Mouse (Mus musculus): Measurements from ENCODE around the gene Alox5. TPM values are rescaled to one million over a fixed set of nuclear protein-coding genes. Genes with fewer than 3 reads are reported as not detected.

Alox5 gene
- polyA plus RNA-seq, 1 experiment from 2014 or later: 2.4 TPM

DNA sequence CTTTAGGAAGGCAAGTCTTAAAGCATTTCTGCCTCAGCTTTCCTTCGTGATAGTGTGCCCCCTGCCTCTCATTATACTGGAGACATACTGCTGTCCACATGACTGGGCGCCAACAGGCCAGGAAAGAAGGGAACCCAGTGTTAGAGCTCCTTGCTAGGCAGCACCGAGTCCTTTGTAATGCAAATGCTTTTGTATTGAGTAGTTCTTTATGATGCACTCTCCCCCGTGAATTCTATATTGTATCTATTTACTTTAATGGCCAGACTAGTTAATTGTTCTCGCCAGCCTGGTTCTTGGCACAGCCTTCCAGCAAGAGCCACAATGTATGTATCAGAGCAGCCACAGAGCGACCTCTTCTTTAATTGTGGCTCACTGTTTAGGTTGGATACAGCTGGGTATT, 63.4 kb downstream of the Alox5 start:
- Histone ChIP-seq H3K9ac (ENCODE audit: low read length) (no peak overlapping the region), H3K4me3 (ENCODE audit: control insufficient read depth in 1 of 2, insufficient read depth in 1 of 2, low read depth in 1 of 2, low read length in 2 of 2) (no peak overlapping the region), H3K36me3 (ENCODE audit: control insufficient read depth, insufficient read depth, low read length) (peaks cover 7% of the 10 kb centered on the region; the same call in 1 of the 2 replicates), H3K27ac (replicated peaks in 1 of 2; ENCODE audit: control insufficient read depth in 1 of 2, insufficient read depth in 1 of 2, low read depth in 2 of 2, low read length in 2 of 2) (no peak overlapping the region), H3K4me2 (ENCODE audit: low read length) (no peak overlapping the region), H3K27me3 (ENCODE audit: control insufficient read depth, insufficient read depth, low read length) (no peaks in the 10 kb centered on the region), H3K4me1 (ENCODE audit: control insufficient read depth in 2 of 2, insufficient read depth in 2 of 2, low read length in 2 of 2) (no peaks in the 10 kb centered on the region), H3K9me3 (ENCODE audit: control insufficient read depth, low read length) (no peaks in the 10 kb centered on the region)
- WGBS: 79% methylated on average over 6 of the region's 6 CpGs
- no peak for ATAC-seq (ENCODE audit: insufficient number of reproducible peaks, insufficient read depth, low FRiP score, low read depth)

DNA sequence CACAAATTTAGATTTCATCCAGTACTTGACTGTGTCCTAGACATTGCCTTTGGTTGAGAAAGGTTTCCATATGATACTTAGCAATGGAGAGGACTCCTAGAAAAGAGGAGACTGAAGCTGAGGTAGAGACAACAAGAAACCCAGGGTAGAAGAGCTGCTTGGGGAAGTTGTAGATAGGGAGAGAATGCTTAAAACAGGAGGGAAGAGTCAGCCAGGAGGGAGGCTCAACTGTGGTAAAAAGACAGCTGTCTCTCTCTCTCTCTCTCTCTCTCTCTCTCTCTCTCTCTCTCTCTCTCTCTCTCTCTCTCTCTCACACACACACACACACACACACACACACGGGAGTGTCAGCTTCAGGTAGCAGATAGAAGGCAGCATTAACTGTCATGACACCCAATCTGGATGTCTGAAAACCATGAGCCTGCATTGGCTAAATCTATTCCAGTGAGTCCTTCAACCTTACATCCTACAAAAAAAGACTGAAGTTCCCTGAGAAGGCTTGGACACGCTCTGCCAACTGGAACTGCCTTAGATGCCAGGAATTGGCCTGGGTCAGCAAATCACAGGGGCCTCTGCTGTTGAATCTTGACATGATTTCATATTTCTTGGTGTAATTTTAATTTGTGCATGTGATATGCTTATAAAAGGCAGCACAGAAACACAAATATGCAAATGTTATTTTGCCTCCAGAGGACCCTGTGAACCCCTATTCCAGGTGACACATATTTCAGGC, 65.9 kb downstream of the Alox5 start:
- H3K36me3 ChIP-seq (ENCODE audit: control insufficient read depth, insufficient read depth, low read length): no peaks in the 10 kb centered on the region
- H3K9me3 ChIP-seq (ENCODE audit: control insufficient read depth, low read length): no peaks in the 10 kb centered on the region
- no peaks in the 10 kb centered on the region for H3K4me1 ChIP-seq (ENCODE audit: control insufficient read depth in 2 of 2, insufficient read depth in 2 of 2, low read length in 2 of 2)
- ATAC-seq (ENCODE audit: insufficient number of reproducible peaks, insufficient read depth, low FRiP score, low read depth): no peak
- H3K27me3 ChIP-seq (ENCODE audit: control insufficient read depth, insufficient read depth, low read length): no peaks in the 10 kb centered on the region
- 70% methylated on average over 2 of the region's 2 CpGs for WGBS
- no peak overlapping the region for H3K27ac ChIP-seq (replicated peaks in 1 of 2; ENCODE audit: control insufficient read depth in 1 of 2, insufficient read depth in 1 of 2, low read depth in 2 of 2, low read length in 2 of 2)
- no peak overlapping the region for H3K4me3 ChIP-seq (ENCODE audit: control insufficient read depth in 1 of 2, insufficient read depth in 1 of 2, low read depth in 1 of 2, low read length in 2 of 2)
- no peak overlapping the region for H3K4me2 ChIP-seq (ENCODE audit: low read length)
- no peak overlapping the region for H3K9ac ChIP-seq (ENCODE audit: low read length)

DNA sequence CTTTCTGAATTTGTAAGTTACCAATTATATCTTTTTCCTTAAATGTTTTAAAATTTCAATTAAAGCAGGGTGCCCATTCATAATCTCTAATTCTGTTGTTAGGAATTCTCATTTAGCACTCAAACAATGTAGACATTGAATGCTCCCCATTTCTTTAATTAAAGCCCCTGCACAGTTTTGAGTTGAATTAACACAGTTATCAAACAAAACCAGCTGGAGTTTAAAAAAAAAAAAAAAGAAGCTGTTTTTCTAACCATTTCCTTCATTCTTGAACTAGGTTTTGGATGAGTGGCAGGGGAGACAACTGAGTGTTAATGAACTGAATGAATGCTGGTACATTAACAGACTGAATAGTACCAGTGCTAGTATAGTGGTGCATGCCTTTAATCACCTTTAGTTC, 71.5 kb downstream of the Alox5 start:
- no peak for ATAC-seq (ENCODE audit: insufficient number of reproducible peaks, insufficient read depth, low FRiP score, low read depth)
- H3K27me3 ChIP-seq (ENCODE audit: control insufficient read depth, insufficient read depth, low read length): no peaks in the 10 kb centered on the region
- H3K4me1 ChIP-seq (ENCODE audit: control insufficient read depth in 2 of 2, insufficient read depth in 2 of 2, low read length in 2 of 2): peaks cover 0 to 11% of the 10 kb centered on the region in 2 experiments; a peak in 3 of 4 replicates
- no peaks in the 10 kb centered on the region for H3K36me3 ChIP-seq (ENCODE audit: control insufficient read depth, insufficient read depth, low read length)
- H3K4me2 ChIP-seq (ENCODE audit: low read length): no peak overlapping the region
- no peak overlapping the region for H3K9ac ChIP-seq (ENCODE audit: low read length)
- H3K9me3 ChIP-seq (ENCODE audit: control insufficient read depth, low read length): no peaks in the 10 kb centered on the region
- H3K27ac ChIP-seq (replicated peaks in 1 of 2; ENCODE audit: control insufficient read depth in 1 of 2, insufficient read depth in 1 of 2, low read depth in 2 of 2, low read length in 2 of 2): no peak overlapping the region
- no peak overlapping the region for H3K4me3 ChIP-seq (ENCODE audit: control insufficient read depth in 1 of 2, insufficient read depth in 1 of 2, low read depth in 1 of 2, low read length in 2 of 2)

DNA sequence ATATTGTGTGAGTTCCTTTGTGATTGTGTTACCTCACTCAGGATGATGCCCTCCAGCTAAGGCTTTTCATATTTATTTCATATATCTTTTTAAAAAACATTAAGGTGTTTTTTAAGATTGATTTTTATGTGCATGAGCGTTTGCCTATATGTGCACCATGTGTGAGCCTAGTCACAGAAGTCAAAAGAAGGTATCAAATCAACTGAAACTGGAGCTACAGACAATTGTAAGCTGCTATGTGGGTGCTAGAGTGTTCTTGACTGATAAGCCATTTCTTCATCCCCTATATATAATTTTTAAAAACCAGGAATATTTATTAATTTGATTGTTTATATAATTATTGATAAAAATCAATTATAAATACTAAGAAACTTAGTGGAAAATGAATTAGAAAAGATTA, 72.9 kb downstream of the Alox5 start:
- no peak overlapping the region for H3K4me2 ChIP-seq (ENCODE audit: low read length)
- no peaks in the 10 kb centered on the region for H3K36me3 ChIP-seq (ENCODE audit: control insufficient read depth, insufficient read depth, low read length)
- no peak for ATAC-seq (ENCODE audit: insufficient number of reproducible peaks, insufficient read depth, low FRiP score, low read depth)
- no peak overlapping the region for H3K9ac ChIP-seq (ENCODE audit: low read length)
- H3K4me3 ChIP-seq (ENCODE audit: control insufficient read depth in 1 of 2, insufficient read depth in 1 of 2, low read depth in 1 of 2, low read length in 2 of 2): no peak overlapping the region
- WGBS: 88% methylated on average over 1 of the region's 1 CpGs
- no peaks in the 10 kb centered on the region for H3K9me3 ChIP-seq (ENCODE audit: control insufficient read depth, low read length)
- no peak overlapping the region for H3K27ac ChIP-seq (replicated peaks in 1 of 2; ENCODE audit: control insufficient read depth in 1 of 2, insufficient read depth in 1 of 2, low read depth in 2 of 2, low read length in 2 of 2)
- H3K4me1 ChIP-seq (ENCODE audit: control insufficient read depth in 2 of 2, insufficient read depth in 2 of 2, low read length in 2 of 2): peaks cover 2 to 15% of the 10 kb centered on the region in 2 experiments
- H3K27me3 ChIP-seq (ENCODE audit: control insufficient read depth, insufficient read depth, low read length): no peaks in the 10 kb centered on the region

DNA sequence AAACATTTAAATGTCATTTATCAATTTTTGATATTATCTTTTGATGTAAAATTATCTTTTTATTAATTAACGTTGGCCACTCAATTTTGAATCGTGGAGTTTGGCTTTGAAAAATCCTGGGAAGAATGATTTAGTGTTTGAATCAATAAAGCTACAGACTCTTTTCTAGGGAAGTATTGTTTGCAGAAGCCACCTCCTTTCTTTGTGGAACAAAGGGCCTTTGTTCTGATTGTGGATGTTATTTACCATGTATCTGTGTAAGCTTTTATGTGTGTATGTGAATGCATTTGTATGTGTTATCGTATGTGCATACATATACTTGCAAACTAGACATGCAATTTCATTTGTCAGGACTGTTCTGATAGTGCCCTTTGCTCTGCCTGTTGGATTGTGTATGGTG, 74.5 kb downstream of the Alox5 start:
- no peaks in the 10 kb centered on the region for H3K36me3 ChIP-seq (ENCODE audit: control insufficient read depth, insufficient read depth, low read length)
- H3K27me3 ChIP-seq (ENCODE audit: control insufficient read depth, insufficient read depth, low read length): no peaks in the 10 kb centered on the region
- H3K9ac ChIP-seq (ENCODE audit: low read length): no peak overlapping the region
- peaks cover 2 to 15% of the 10 kb centered on the region in 2 experiments for H3K4me1 ChIP-seq (ENCODE audit: control insufficient read depth in 2 of 2, insufficient read depth in 2 of 2, low read length in 2 of 2)
- no peak overlapping the region for H3K27ac ChIP-seq (replicated peaks in 1 of 2; ENCODE audit: control insufficient read depth in 1 of 2, insufficient read depth in 1 of 2, low read depth in 2 of 2, low read length in 2 of 2)
- 85% methylated on average over 3 of the region's 3 CpGs for WGBS
- ATAC-seq (ENCODE audit: insufficient number of reproducible peaks, insufficient read depth, low FRiP score, low read depth): no peak
- H3K4me3 ChIP-seq (ENCODE audit: control insufficient read depth in 1 of 2, insufficient read depth in 1 of 2, low read depth in 1 of 2, low read length in 2 of 2): no peak overlapping the region
- no peaks in the 10 kb centered on the region for H3K9me3 ChIP-seq (ENCODE audit: control insufficient read depth, low read length)
- no peak overlapping the region for H3K4me2 ChIP-seq (ENCODE audit: low read length)

DNA sequence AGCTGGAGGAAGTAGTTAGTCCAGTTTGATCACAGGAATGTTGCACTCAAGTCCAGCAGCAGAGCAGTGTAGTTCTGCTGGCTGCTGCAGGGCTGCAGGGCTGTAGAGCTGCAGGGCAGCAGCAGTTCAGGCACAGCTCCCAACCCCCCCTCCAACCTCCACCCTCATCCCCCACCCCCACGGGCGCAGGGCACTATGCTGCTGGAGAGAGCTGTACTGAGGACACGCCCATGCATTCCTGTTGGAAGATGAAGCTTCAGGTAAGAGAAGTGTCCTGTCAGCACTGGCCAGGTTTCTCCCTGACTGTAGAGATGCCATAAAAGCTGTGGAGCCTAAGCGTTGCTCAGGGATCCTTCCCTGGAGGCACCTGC, 74.9 kb downstream of the Alox5 start:
- WGBS: 18% methylated on average over 4 of the region's 4 CpGs
- no peak for ATAC-seq (ENCODE audit: insufficient number of reproducible peaks, insufficient read depth, low FRiP score, low read depth)
- Histone ChIP-seq H3K27ac (replicated peaks in 1 of 2; ENCODE audit: control insufficient read depth in 1 of 2, insufficient read depth in 1 of 2, low read depth in 2 of 2, low read length in 2 of 2) (no peak overlapping the region), H3K9me3 (ENCODE audit: control insufficient read depth, low read length) (no peaks in the 10 kb centered on the region), H3K36me3 (ENCODE audit: control insufficient read depth, insufficient read depth, low read length) (no peaks in the 10 kb centered on the region), H3K4me2 (ENCODE audit: low read length) (no peak overlapping the region), H3K27me3 (ENCODE audit: control insufficient read depth, insufficient read depth, low read length) (no peaks in the 10 kb centered on the region), H3K4me1 (ENCODE audit: control insufficient read depth in 2 of 2, insufficient read depth in 2 of 2, low read length in 2 of 2) (peaks cover 2 to 15% of the 10 kb centered on the region in 2 experiments), H3K9ac (ENCODE audit: low read length) (no peak overlapping the region), H3K4me3 (ENCODE audit: control insufficient read depth in 1 of 2, insufficient read depth in 1 of 2, low read depth in 1 of 2, low read length in 2 of 2) (no peak overlapping the region)

DNA sequence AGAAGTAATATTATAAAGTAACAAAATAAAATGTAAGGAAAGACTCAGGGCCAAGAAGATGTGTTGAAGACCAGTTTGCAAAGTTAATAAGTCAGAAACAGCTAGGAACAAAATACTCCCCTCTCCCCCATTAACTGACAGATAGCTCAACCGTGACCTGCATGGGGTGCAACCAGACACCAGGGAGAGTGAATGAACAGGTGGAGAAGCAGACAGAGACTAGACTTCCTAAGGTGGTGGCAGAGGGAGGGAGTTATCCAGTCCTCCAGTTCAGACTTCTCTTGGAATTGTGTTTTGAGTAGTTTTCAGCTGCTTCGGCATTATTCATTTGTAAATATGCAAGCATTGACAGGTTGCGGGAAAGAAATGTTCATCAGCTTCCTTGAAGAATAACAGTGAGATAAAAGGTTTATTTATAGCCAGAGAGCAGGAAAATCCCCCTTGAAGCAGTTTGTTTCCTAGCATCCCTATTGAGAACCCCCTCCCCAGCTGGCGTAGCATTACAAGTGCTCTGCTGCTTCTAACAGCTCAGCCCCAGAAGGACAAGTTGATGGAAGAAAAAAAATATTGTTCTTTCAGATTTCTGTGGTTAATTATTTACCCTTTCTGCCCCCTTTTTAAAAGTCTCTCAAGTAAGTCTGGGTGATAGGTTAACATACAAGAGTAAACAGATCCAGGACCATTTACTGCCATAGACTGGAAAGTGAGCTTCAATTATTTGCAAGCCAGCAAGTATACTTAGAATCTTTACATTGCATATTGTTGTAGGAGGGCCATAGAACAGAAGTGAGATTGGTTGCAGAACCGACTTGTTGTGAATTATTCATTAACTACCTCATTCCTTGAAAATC, 75.6 kb downstream of the Alox5 start:
- Histone ChIP-seq H3K9me3 (ENCODE audit: control insufficient read depth, low read length) (no peaks in the 10 kb centered on the region), H3K4me2 (ENCODE audit: low read length) (no peak overlapping the region), H3K9ac (ENCODE audit: low read length) (no peak overlapping the region), H3K4me1 (ENCODE audit: control insufficient read depth in 2 of 2, insufficient read depth in 2 of 2, low read length in 2 of 2) (peaks cover 2 to 15% of the 10 kb centered on the region in 2 experiments), H3K27ac (replicated peaks in 1 of 2; ENCODE audit: control insufficient read depth in 1 of 2, insufficient read depth in 1 of 2, low read depth in 2 of 2, low read length in 2 of 2) (no peak overlapping the region), H3K27me3 (ENCODE audit: control insufficient read depth, insufficient read depth, low read length) (no peaks in the 10 kb centered on the region), H3K4me3 (ENCODE audit: control insufficient read depth in 1 of 2, insufficient read depth in 1 of 2, low read depth in 1 of 2, low read length in 2 of 2) (no peak overlapping the region), H3K36me3 (ENCODE audit: control insufficient read depth, insufficient read depth, low read length) (no peaks in the 10 kb centered on the region)
- WGBS: 25% methylated on average over 5 of the region's 5 CpGs
- ATAC-seq (ENCODE audit: insufficient number of reproducible peaks, insufficient read depth, low FRiP score, low read depth): no peak
